Mouse (Mus musculus): Measurements from ENCODE around the gene Eif3k.

DNA sequence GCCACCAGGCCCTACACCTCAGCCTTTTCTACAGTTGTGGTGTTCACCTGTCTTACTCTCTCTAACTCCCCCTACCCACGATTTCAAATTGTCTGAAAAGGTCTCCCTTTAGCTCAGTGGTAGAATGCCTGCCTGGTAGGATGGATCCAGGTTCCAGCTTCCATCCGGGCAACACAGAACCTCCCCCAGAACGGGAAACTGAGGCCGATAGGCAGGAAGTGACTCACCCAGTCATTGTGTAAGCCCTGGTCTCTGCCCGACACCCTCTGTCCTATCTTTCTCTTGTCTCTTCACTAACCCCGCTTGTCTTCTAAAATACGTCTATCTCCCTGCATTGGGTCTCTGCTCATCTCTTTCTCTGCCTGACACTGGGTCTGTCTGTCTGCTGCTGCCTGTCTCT lies 3.5 kb upstream of the Eif3k start:
- TF ChIP-seq CTCF (IDR thresholded peaks at IDR 0.05; ENCODE audit: low read depth, low read length) (no peak), POLR2A (IDR thresholded peaks at IDR 0.05; ENCODE audit: borderline replicate concordance, low read depth, low read length) (no peak)

All from bone marrow macrophage, adult 2 months (primary cell).